Mouse (Mus musculus) lung, embryonic 16.5 days (tissue): Measurements from ENCODE around the gene Zfp558. TPM values are rescaled to one million over a fixed set of nuclear protein-coding genes. Genes with fewer than 3 reads are reported as not detected.
"Not testable (repeated sequence)": the region's sequence is repeated elsewhere in the genome, so short reads cannot be mapped to it uniquely, and the experiment has no call there.

Experiments used
- ATAC-seq: fragments of 200-750 bp; cut with Nextera tagmentation; 2 replicates; pipeline ENCODE4 v1.8.0; 2017; ENCODE audit warnings: low read depth, mild to moderate bottlenecking, moderate library complexity
- H3K27ac ChIP-seq: fragments of 300-500 bp; sonication (generic); 2 replicates; pipeline ENCODE4 v1.5.1; 2014; ENCODE audit warnings: mild to moderate bottlenecking, control low read depth, low read length
- H3K27me3 ChIP-seq: fragments of 300-500 bp; sonication (generic); 2 replicates; pipeline ENCODE4 v1.6.1; 2014; ENCODE audit warnings: low read depth, low read length, mixed read lengths; ENCODE audit not compliant: control insufficient read depth, insufficient read depth
- H3K36me3 ChIP-seq: fragments of 300-500 bp; sonication (generic); 2 replicates; pipeline ENCODE4 v1.6.1; 2014; ENCODE audit warnings: low read length; ENCODE audit not compliant: control insufficient read depth, insufficient read depth
- H3K4me1 ChIP-seq: fragments of 300-500 bp; sonication (generic); replicated peaks from 2 replicates; pipeline ENCODE4 v1.6.1; 2014; ENCODE audit warnings: low read length, mixed read lengths; ENCODE audit not compliant: control insufficient read depth, insufficient read depth
- H3K4me2 ChIP-seq: fragments of 300-500 bp; sonication (generic); 2 replicates; pipeline ENCODE4 v1.6.1; 2014; ENCODE audit warnings: low read depth, low read length, control low read depth
- H3K4me3 ChIP-seq: fragments of 300-500 bp; sonication (generic); 2 replicates; pipeline ENCODE4 v1.5.1; 2014; ENCODE audit warnings: mild to moderate bottlenecking, low read length, control low read depth
- H3K9ac ChIP-seq: fragments of 300-500 bp; sonication (generic); 2 replicates; pipeline ENCODE4 v1.6.1; 2014; ENCODE audit warnings: low read length, control low read depth
- H3K9me3 ChIP-seq: fragments of 300-500 bp; sonication (generic); 2 replicates; pipeline ENCODE4 v1.6.1; 2016; ENCODE audit warnings: low read length; ENCODE audit not compliant: control insufficient read depth
- WGBS: fragments of 180-500 bp; shearing (Covaris S2); extraction: QIAGEN DNeasy Blood & Tissue Kit; methylation state at CpG from one replicate; pipeline ENCODE4 v1.1.7; 2014; 5-methylcytosine and 5-hydroxymethylcytosine counted together
- polyA plus RNA-seq: library from polyadenylated mRNA; unstranded; fragments of >200 nt; fragmentation: Nextera tagmentation; extraction: Ambion mirVana; gene quantifications from 2 replicates; pipeline ENCODE4 v1.2.1, GENCODE M21; 2015

Gene Zfp558
- polyA plus RNA-seq, result 5.6 TPM in 2 replicates

- Histone ChIP-seq H3K9ac (no peak within 1 kb of the TSS), H3K27me3 (no peaks in the 10 kb centered on the region), H3K27ac (no peak within 1 kb of the TSS), H3K4me1 (no peaks in the 10 kb centered on the region), H3K4me3 (no peak within 1 kb of the TSS), H3K4me2 (no peak within 1 kb of the TSS), H3K9me3 (no peaks in the 10 kb centered on the region), H3K36me3 (no peaks in the 10 kb centered on the region)
- 55% methylated on average over 3 of the region's 3 CpGs for WGBS
- no peak for ATAC-seq
These were observed at the start of gene Zfp558, which contains the start of gene Mbd3l1 for GRCm38 (mm10) chr9:18478168-18478567. Zfp558 (minus strand) TSS chr9:18478268. Mbd3l1 (plus strand) TSS chr9:18478359.

GRCm38 (mm10) chr9:18508098-18508497 lies 30.0 kb upstream of the Zfp558 start:
- Histone ChIP-seq H3K9ac (no peak overlapping the region), H3K27me3 (no peaks in the 10 kb centered on the region), H3K4me2 (no peak overlapping the region), H3K9me3 (no peaks in the 10 kb centered on the region), H3K27ac (no peak overlapping the region), H3K4me1 (no peaks in the 10 kb centered on the region), H3K4me3 (no peak overlapping the region), H3K36me3 (no peaks in the 10 kb centered on the region)
- ATAC-seq, result no peak
- WGBS, result 40% methylated on average over 2 of the region's 2 CpGs

GRCm38 (mm10) chr9:18473324-18474128 lies 4.5 kb downstream of the Zfp558 start:
- 3% methylated on average over 39 of the region's 39 CpGs for WGBS
- H3K4me2 ChIP-seq, result peak overlapping the region; percentile 85
- 0 out of 2 replicates have a peak, but pooled peaks cover 4% of the 10 kb centered on the region for H3K4me1 ChIP-seq

GRCm38 (mm10) chr9:18468005-18468404 lies 10.1 kb downstream of the Zfp558 start:
- WGBS, result 84% methylated on average over 3 of the region's 3 CpGs
- ATAC-seq, result no peak

More at GRCm38 (mm10) chr9:18473324-18474128, 4.5 kb downstream of the Zfp558 start:
- Histone ChIP-seq H3K36me3 (no peaks in the 10 kb centered on the region), H3K9ac (peak overlapping the region; percentile 72), H3K9me3 (no peaks in the 10 kb centered on the region), H3K27me3 (no peaks in the 10 kb centered on the region), H3K27ac (peak overlapping the region; percentile 85), H3K4me3 (peak overlapping the region; percentile 65)
- peak; percentile 98 for ATAC-seq

GRCm38 (mm10) chr9:18467350-18467749 lies 10.7 kb downstream of the Zfp558 start:
- Histone ChIP-seq H3K9me3 (no peaks in the 10 kb centered on the region), H3K4me1 (no peaks in the 10 kb centered on the region), H3K9ac (no peak overlapping the region), H3K4me2 (no peak overlapping the region), H3K36me3 (peaks cover 4% of the 10 kb centered on the region; the same call in 1 of the 2 replicates), H3K27ac (no peak overlapping the region), H3K27me3 (no peaks in the 10 kb centered on the region), H3K4me3 (no peak overlapping the region)
- no peak for ATAC-seq
- WGBS, result 73% methylated on average over 3 of the region's 3 CpGs

More at GRCm38 (mm10) chr9:18468005-18468404, 10.1 kb downstream of the Zfp558 start:
- H3K4me3 ChIP-seq, result no peak overlapping the region
- H3K4me2 ChIP-seq, result no peak overlapping the region
- no peaks in the 10 kb centered on the region for H3K9me3 ChIP-seq
- no peaks in the 10 kb centered on the region for H3K27me3 ChIP-seq
- peaks cover 4% of the 10 kb centered on the region; the same call in 1 of the 2 replicates for H3K36me3 ChIP-seq
- H3K27ac ChIP-seq, result no peak overlapping the region
- 0 out of 2 replicates have a peak, but pooled peaks cover 4% of the 10 kb centered on the region for H3K4me1 ChIP-seq
- H3K9ac ChIP-seq, result no peak overlapping the region

GRCm38 (mm10) chr9:18456520-18456919 lies 21.5 kb downstream of the Zfp558 start:
- Histone ChIP-seq H3K4me2 (no peak overlapping the region), H3K9ac (no peak overlapping the region), H3K27ac (no peak overlapping the region), H3K4me3 (no peak overlapping the region), H3K9me3 (peaks cover 4% of the 10 kb centered on the region), H3K27me3 (no peaks in the 10 kb centered on the region), H3K36me3 (peaks cover 14% of the 10 kb centered on the region), H3K4me1 (no peaks in the 10 kb centered on the region)
- no peak for ATAC-seq
- 94% methylated on average over 4 of the region's 4 CpGs for WGBS

GRCm38 (mm10) chr9:18431687-18432086 lies 46.4 kb downstream of the Zfp558 start:
- 63% methylated on average over 10 of the region's 10 CpGs for WGBS
- H3K4me2 ChIP-seq, result no peak overlapping the region
- no peak overlapping the region for H3K27ac ChIP-seq
- no peak for ATAC-seq
- H3K9me3 ChIP-seq, result no peaks in the 10 kb centered on the region
- H3K4me1 ChIP-seq, result no peaks in the 10 kb centered on the region
- H3K4me3 ChIP-seq, result no peak overlapping the region
- H3K36me3 ChIP-seq, result no peaks in the 10 kb centered on the region
- H3K27me3 ChIP-seq, result no peaks in the 10 kb centered on the region
- no peak overlapping the region for H3K9ac ChIP-seq

- no peak within 1 kb of the TSS for H3K4me3 ChIP-seq
- no peaks in the 10 kb centered on the region for H3K9me3 ChIP-seq
- no peaks in the 10 kb centered on the region for H3K4me1 ChIP-seq
- no peaks in the 10 kb centered on the region for H3K27me3 ChIP-seq
- no peak within 1 kb of the TSS for H3K4me2 ChIP-seq
- H3K9ac ChIP-seq, result no peak within 1 kb of the TSS
- no peaks in the 10 kb centered on the region for H3K36me3 ChIP-seq
- no peak for ATAC-seq
- no peak within 1 kb of the TSS for H3K27ac ChIP-seq
These were observed 47.7 kb downstream of the Zfp558 start, which contains the start of gene Mbd3l2 for GRCm38 (mm10) chr9:18430354-18430753. Mbd3l2 (plus strand) TSS chr9:18430654.

- not testable (repeated sequence) for H3K27ac ChIP-seq, H3K4me3 ChIP-seq, H3K4me2 ChIP-seq, H3K4me1 ChIP-seq, H3K36me3 ChIP-seq, H3K9me3 ChIP-seq, H3K27me3 ChIP-seq, H3K9ac ChIP-seq, ATAC-seq
- 71% methylated on average over 4 of the region's 4 CpGs for WGBS
These were observed 65.7 kb downstream of the Zfp558 start for GRCm38 (mm10) chr9:18412371-18412770.
